Mouse (Mus musculus) neural tube, embryonic 14.5 days (tissue): ENCODE data around the gene Hs2st1. TPM values are rescaled to one million over a fixed set of nuclear protein-coding genes. Genes with fewer than 3 reads are reported as not detected.

Experiments
- ATAC-seq: fragments of 200-750 bp; cut with Nextera tagmentation; 2 replicates; pipeline ENCODE4 v1.8.0; 2017; ENCODE audit warnings: low read depth, mild to moderate bottlenecking, moderate TSS enrichment, moderate library complexity
- H3K27ac ChIP-seq: fragments of 300-500 bp; sonication (generic); 2 replicates; pipeline ENCODE4 v1.5.1; 2014; ENCODE audit warnings: low read depth, mild to moderate bottlenecking, control low read depth, low read length, moderate library complexity, mixed read lengths
- H3K27me3 ChIP-seq: fragments of 300-500 bp; sonication (generic); 2 replicates; pipeline ENCODE4 v1.6.1; 2014; ENCODE audit warnings: low read length; ENCODE audit not compliant: control insufficient read depth, insufficient read depth
- H3K36me3 ChIP-seq: fragments of 300-500 bp; sonication (generic); 2 replicates; pipeline ENCODE4 v1.6.1; 2014; ENCODE audit warnings: low read length, mixed read lengths; ENCODE audit not compliant: control insufficient read depth, insufficient read depth
- H3K4me1 ChIP-seq: fragments of 300-500 bp; sonication (generic); 2 replicates; pipeline ENCODE4 v1.6.1; 2014; ENCODE audit warnings: low read length; ENCODE audit not compliant: control insufficient read depth, insufficient read depth
- H3K4me2 ChIP-seq: fragments of 300-500 bp; sonication (generic); 2 replicates; pipeline ENCODE4 v1.6.1; 2014; ENCODE audit warnings: mild to moderate bottlenecking, low read depth, low read length, control low read depth
- H3K4me3 ChIP-seq: fragments of 300-500 bp; sonication (generic); 2 replicates; pipeline ENCODE4 v1.5.1; 2014; ENCODE audit warnings: low read depth, low read length, control low read depth, mixed read lengths
- H3K9ac ChIP-seq: fragments of 300-500 bp; sonication (generic); replicated peaks from 2 replicates; pipeline ENCODE4 v1.6.1; 2014; ENCODE audit warnings: low read depth, mild to moderate bottlenecking, control low read depth, low read length, mixed read lengths
- H3K9me3 ChIP-seq: fragments of 300-500 bp; sonication (generic); 2 replicates; pipeline ENCODE4 v1.6.1; 2016; ENCODE audit warnings: low read length; ENCODE audit not compliant: control insufficient read depth
- WGBS: fragments of 180-500 bp; shearing (Covaris S2); extraction: QIAGEN DNeasy Blood & Tissue Kit; methylation state at CpG from one replicate; pipeline ENCODE4 v1.1.7; 2014; 5-methylcytosine and 5-hydroxymethylcytosine counted together
- polyA plus RNA-seq: library from polyadenylated mRNA; unstranded; fragments of >200 nt; fragmentation: Nextera tagmentation; extraction: Ambion mirVana; gene quantifications from 2 replicates; pipeline ENCODE4 v1.2.1, GENCODE M21; 2014

Hs2st1 gene
- polyA plus RNA-seq, 1 experiment from 2014 or later, result 17.0 TPM

DNA sequence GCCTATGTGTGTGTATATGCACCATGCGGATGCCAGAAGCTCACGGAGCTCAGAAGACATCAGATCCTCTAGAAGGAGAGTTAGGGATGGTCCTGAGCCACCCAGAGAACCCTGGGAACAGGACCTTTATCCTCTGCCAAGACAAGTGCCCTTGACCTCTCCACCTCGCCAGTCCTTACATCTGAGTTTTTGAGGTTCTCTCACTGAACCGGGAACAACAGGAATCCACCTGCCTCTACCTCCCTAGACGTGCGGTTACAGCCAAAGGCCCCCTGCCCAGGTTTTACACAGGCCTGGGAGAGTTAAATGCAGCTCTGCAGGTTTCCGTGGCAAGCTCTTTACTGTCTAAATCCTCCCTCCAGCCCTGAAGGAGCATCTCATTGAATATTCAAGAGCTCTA is 156.2 kb downstream of the Hs2st1 start:
- Histone ChIP-seq H3K4me1 (no peaks in the 10 kb centered on the region), H3K36me3 (no peaks in the 10 kb centered on the region), H3K4me3 (no peak overlapping the region), H3K9me3 (no peaks in the 10 kb centered on the region), H3K27me3 (no peaks in the 10 kb centered on the region), H3K4me2 (no peak overlapping the region), H3K27ac (no peak overlapping the region), H3K9ac (no peak overlapping the region)
- no peak for ATAC-seq
- WGBS, result 53% methylated on average over 7 of the region's 7 CpGs

DNA sequence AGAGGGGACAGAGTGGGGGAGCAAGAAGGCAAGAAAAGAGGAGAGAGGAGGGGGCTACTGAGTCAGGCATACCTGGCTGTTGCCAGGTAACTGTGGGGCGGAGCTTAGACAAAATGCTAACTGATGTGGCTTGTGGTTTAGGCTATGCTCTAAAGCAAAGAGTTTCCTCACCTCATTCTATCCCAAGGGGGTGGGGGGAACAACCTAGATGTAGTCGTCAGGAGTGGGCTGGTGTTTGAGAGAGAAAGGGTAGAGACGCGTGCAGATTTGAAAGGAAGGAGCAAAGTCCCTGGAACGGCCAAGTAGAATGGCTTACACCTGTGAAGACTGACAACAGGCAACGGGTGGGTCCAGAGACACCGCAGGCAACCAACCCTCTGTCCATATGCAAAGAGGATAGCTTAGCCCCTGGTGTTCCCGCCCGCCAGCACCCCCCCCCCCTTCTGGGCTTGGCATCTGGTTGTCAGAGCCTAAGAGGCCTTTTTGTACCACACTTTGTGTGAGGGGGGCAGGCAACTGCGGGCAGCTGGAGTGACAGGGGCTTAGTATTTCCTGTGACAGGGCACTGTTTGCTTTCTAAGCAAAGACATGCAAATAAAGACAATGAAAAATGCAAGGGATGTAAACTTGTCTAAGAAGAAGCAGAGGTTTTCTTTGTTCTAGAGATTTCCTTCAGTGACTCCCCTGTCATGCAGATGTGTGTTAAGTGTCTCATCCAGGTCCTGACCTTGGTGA is 157.3 kb downstream of the Hs2st1 start:
- Histone ChIP-seq H3K4me2 (no peak overlapping the region; the same call in 1 of the 2 replicates), H3K27me3 (no peaks in the 10 kb centered on the region), H3K36me3 (no peaks in the 10 kb centered on the region), H3K9ac (no peak overlapping the region), H3K27ac (no peak overlapping the region), H3K4me1 (no peaks in the 10 kb centered on the region), H3K9me3 (no peaks in the 10 kb centered on the region), H3K4me3 (no peak overlapping the region)
- peak; percentile 44; the same call in 1 of the 2 replicates for ATAC-seq
- WGBS, result 6% methylated on average over 10 of the region's 10 CpGs

DNA sequence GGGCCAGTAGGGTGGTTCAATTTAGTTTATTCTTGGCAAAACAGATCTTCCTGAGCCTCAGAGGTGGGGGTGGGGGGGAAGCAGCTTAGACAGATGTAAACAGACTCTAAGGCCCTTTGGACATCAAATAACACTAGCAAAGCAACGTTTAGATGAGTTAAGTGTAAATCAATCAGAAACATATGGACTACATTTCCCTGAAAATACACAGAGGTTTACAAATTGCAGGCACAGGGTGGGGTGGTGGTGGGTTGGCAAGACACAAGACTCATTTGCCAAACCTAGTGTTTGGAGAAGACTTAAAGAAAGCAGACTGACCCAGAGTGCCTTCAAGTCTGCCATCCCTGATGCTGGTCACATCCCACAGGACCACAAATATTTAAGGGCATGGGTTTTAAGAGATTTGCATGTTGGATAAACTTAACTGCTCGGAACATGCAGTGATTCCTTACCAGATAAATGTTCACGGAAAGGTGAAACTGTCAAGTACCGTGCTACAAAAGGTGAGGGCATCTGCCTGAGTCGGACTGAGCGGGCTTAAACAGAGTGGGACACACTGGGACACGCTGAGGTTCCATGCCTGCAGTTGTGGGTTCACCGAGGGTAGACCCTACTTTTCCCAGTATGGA is 158.2 kb downstream of the Hs2st1 start:
- no peak overlapping the region for H3K27ac ChIP-seq
- H3K9ac ChIP-seq, result no peak overlapping the region
- no peaks in the 10 kb centered on the region for H3K9me3 ChIP-seq
- no peaks in the 10 kb centered on the region for H3K36me3 ChIP-seq
- no peaks in the 10 kb centered on the region for H3K4me1 ChIP-seq
- ATAC-seq, result no peak
- no peak overlapping the region for H3K4me3 ChIP-seq
- no peaks in the 10 kb centered on the region for H3K27me3 ChIP-seq
- 20% methylated on average over 8 of the region's 8 CpGs for WGBS
- no peak overlapping the region for H3K4me2 ChIP-seq

DNA sequence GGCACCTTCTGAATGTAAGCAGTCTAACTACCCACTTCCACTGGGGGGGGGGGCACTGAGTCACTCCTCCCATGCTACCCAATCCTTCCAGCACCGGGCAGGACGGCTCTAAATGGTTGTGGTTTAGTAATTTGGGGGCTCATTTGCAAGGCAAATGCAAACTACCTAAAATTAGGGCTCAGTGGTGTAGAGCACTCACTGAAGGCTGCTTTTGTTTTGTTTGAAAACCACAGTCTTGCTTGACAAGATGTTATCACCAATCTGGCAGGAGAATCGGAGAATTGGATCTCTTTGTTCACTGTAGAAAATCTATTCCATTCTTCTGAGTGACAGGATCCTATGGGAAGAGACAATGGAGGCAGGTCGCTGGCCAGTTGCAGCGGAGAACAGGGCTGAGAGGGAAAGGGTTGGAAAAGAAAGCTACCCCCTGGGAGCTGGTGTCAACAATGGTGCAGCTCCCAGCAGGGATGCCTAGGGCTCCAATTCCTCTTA is 158.9 kb downstream of the Hs2st1 start:
- no peaks in the 10 kb centered on the region for H3K9me3 ChIP-seq
- no peak overlapping the region for H3K4me3 ChIP-seq
- ATAC-seq, result no peak
- no peaks in the 10 kb centered on the region for H3K4me1 ChIP-seq
- no peak overlapping the region for H3K27ac ChIP-seq
- WGBS, result 10% methylated on average over 5 of the region's 5 CpGs
- no peaks in the 10 kb centered on the region for H3K36me3 ChIP-seq
- no peak overlapping the region for H3K4me2 ChIP-seq
- H3K9ac ChIP-seq, result no peak overlapping the region
- H3K27me3 ChIP-seq, result no peaks in the 10 kb centered on the region

DNA sequence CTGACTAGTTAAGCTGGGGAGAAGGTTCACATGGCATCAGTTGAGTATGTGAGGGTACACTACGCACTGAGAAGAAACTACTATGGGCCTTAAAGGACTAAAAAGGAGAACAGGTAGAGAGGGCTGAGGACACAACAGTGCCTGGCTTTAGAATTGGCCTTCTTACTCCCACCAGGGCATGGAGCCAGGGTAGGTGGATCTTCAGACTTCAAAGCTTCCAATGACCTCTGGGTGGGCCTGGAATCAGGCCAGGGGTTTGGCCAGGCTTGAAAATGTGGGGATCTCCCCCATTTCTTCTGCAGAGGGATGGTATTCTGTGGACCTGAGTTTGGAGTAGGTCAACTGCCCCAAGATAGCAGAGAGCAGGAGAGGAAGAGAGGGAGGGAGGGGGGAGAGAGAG is 161.0 kb downstream of the Hs2st1 start:
- WGBS, result 97% methylated on average over 1 of the region's 1 CpGs
- H3K4me1 ChIP-seq, result no peaks in the 10 kb centered on the region
- H3K9ac ChIP-seq, result no peak overlapping the region
- no peaks in the 10 kb centered on the region for H3K36me3 ChIP-seq
- no peak overlapping the region for H3K4me2 ChIP-seq
- H3K4me3 ChIP-seq, result no peak overlapping the region
- H3K27me3 ChIP-seq, result no peaks in the 10 kb centered on the region
- no peaks in the 10 kb centered on the region for H3K9me3 ChIP-seq
- no peak overlapping the region for H3K27ac ChIP-seq
- ATAC-seq, result no peak

DNA sequence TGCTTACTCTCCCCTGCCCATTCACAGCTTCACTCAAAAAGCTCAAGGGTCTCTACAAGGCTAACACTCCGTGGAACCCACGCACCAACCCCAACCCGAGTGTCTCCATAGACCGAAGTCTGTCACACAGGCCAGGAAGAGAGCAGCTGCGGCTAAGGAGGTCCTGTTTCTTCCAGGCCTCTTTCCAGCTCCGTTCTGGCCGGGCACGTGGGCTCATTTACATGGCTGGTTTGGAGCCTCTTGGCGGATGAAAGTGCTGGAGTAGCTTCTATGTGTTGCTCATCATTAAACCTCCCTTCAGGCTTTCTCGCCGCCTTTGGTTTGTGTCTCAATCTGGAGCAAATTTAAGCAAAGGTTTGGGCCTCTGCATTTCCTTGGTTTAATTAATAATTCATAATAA is 164.7 kb downstream of the Hs2st1 start:
- Histone ChIP-seq H3K36me3 (no peaks in the 10 kb centered on the region), H3K27me3 (no peaks in the 10 kb centered on the region), H3K9me3 (no peaks in the 10 kb centered on the region), H3K4me2 (no peak overlapping the region), H3K9ac (no peak overlapping the region), H3K4me1 (no peaks in the 10 kb centered on the region), H3K4me3 (no peak overlapping the region), H3K27ac (no peak overlapping the region)
- ATAC-seq, result no peak
- 79% methylated on average over 11 of the region's 11 CpGs for WGBS

DNA sequence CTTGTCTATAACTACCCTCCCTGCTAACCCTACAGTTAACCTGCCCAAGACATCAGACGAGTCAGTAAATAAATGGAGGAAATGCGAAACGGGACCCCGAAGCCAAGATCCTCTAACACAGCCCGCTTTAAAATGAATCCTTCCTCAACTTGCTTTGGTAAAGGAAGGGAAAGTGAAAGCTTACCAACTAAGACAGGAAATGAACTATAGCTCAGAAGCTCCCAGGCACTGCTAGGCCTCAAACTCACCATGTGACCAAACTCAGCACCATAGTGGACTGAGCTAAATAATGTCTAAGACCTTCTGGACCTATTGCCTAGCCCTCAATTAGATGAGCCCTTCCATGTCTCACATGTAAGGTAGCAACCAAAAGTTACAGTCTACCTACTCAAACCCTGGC is 168.7 kb downstream of the Hs2st1 start:
- Histone ChIP-seq H3K27ac (no peak overlapping the region), H3K9me3 (no peaks in the 10 kb centered on the region), H3K36me3 (no peaks in the 10 kb centered on the region), H3K9ac (no peak overlapping the region), H3K4me2 (no peak overlapping the region), H3K27me3 (no peaks in the 10 kb centered on the region), H3K4me3 (no peak overlapping the region), H3K4me1 (no peaks in the 10 kb centered on the region; the same call in 1 of the 2 replicates)
- 92% methylated on average over 5 of the region's 5 CpGs for WGBS
- ATAC-seq, result no peak

DNA sequence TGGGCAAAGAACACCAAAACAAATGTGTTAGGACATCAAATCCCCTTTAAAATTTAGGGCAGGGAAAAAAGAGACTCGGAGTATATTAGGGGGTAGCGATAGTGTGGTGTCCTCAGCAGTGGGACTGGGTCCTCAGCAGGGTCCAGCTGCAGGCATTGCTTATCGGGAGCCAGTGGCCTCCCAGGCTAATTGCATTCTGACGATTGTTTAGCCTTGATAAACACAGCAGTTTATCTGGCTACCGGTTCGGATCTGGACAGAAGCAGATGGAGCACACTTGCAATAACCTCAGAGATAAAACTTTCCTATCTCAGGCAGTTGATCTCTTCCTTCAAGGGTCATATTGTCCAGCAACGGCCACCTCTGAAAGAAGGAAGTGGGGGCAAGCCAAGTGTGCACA is 169.1 kb downstream of the Hs2st1 start:
- Histone ChIP-seq H3K4me1 (no peaks in the 10 kb centered on the region; the same call in 1 of the 2 replicates), H3K4me2 (no peak overlapping the region), H3K27me3 (no peaks in the 10 kb centered on the region), H3K9ac (no peak overlapping the region), H3K9me3 (no peaks in the 10 kb centered on the region), H3K4me3 (no peak overlapping the region), H3K36me3 (no peaks in the 10 kb centered on the region), H3K27ac (no peak overlapping the region)
- ATAC-seq, result no peak
- WGBS, result 76% methylated on average over 7 of the region's 7 CpGs

DNA sequence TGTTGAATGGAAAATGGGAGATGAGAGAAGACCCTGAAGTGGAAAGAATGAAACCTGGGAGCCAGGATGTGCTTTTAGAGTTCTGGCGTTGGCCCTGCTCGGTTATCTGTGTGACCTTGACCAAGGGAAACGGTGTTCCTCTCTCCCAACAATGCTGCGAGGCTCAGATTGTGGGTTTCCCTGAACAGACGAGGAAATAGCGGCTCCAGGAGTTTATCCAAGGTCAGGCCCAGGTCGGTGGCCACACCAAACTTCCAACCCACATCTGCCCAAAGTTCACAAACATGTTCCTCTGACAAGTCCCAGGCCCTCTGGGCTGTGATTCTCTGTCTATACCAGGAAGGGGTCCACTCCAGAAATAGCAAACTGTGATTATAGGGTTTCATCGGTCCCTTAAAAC is 169.6 kb downstream of the Hs2st1 start:
- no peak for ATAC-seq

More for the DNA sequence above, 169.6 kb downstream of the Hs2st1 start:
- 83% methylated on average over 8 of the region's 8 CpGs for WGBS
- Histone ChIP-seq H3K36me3 (no peaks in the 10 kb centered on the region), H3K9me3 (no peaks in the 10 kb centered on the region), H3K9ac (no peak overlapping the region), H3K27ac (no peak overlapping the region), H3K4me1 (no peaks in the 10 kb centered on the region; the same call in 1 of the 2 replicates), H3K27me3 (no peaks in the 10 kb centered on the region), H3K4me3 (no peak overlapping the region), H3K4me2 (no peak overlapping the region)
